Mouse (Mus musculus) gastrocnemius, postnatal 36 days (tissue): Measurements from ENCODE around the gene Lrg1. TPM values are rescaled to one million over a fixed set of nuclear protein-coding genes. Genes with fewer than 3 reads are reported as not detected.
"Not testable (repeated sequence)": the region's sequence is repeated elsewhere in the genome, so short reads cannot be mapped to it uniquely, and the experiment has no call there.

Experiments
- DNase-seq, 2 experiments: peaks; one replicate each; pipeline ENCODE4 v3.0.0; 2022
- intact Hi-C: fragments of 180-260 bp; cut with DNase I; formaldehyde crosslinking; loops from one replicate; pipeline ENCODE4 v1.15.1; 2025
- total RNA-seq, 2 experiments: library from RNA; stranded (reverse); gene quantifications; 2 replicates each; pipeline ENCODE4 v1.2.3; 2021

Lrg1 gene
- total RNA-seq, 2 experiments from 2014 or later, result 14.9 to 15.7 TPM

GRCm38 (mm10) chr17:56079921-56080320 lies 41.9 kb downstream of the Lrg1 start:
- DNase-seq, result no peak
- intact Hi-C loops, result no loop called here

- DNase-seq, result peak; percentile 99 to 100
- intact Hi-C loops, result no loop called here
Observed at GRCm38 (mm10) chr17:56078880-56079795, 42.7 kb downstream of the Lrg1 start, which contains the start of gene Hdgfl2. Hdgfl2 (plus strand) TSS chr17:56079634.

- intact Hi-C loops, DNase-seq: not testable (repeated sequence)
Observed at GRCm38 (mm10) chr17:56078361-56078760, 43.4 kb downstream of the Lrg1 start.

DNA sequence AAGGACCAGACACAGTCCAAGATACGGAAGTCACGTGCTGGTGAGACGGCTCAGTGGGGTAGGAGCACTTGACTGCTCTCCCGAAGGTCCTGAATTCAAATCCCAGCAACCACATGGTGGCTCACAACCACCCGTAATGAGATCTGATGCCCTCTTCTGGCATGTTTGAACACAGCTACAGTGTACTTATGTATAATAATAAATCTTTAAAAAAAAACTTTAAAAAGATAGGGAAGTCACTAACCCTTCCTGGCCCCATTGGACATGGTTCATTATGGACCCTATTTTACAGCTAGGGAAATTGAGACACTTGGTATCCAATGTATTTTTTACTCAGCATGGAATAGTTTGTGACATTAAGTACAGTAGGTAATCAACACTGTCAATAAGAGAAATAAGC lies 44.3 kb downstream of the Lrg1 start:
- intact Hi-C loops, result no loop called here
- no peak for DNase-seq

GRCm38 (mm10) chr17:56074827-56075208 lies 47.0 kb downstream of the Lrg1 start, which contains the start of gene Ubxn6:
Ubxn6 (minus strand) TSS chr17:56075028.
- intact Hi-C loops, result loop anchor here (5.0 kb wide), 1 partner anchor 38 kb away; the partner anchor contains the start of gene Sh3gl1
- DNase-seq, result peak; percentile 92 to 98

GRCm38 (mm10) chr17:56074097-56074826 lies 47.5 kb downstream of the Lrg1 start:
- DNase-seq, result peak; percentile 78 to 79
- intact Hi-C loops, result loop anchor here (5.0 kb wide), 1 partner anchor 37 kb away; the partner anchor contains the start of gene Sh3gl1

GRCm38 (mm10) chr17:56072243-56072642 lies 49.6 kb downstream of the Lrg1 start:
- no peak for DNase-seq
- intact Hi-C loops, result loop anchor here (5.0 kb wide), 1 partner anchor 35 kb away; the partner anchor contains the start of gene Sh3gl1

DNA sequence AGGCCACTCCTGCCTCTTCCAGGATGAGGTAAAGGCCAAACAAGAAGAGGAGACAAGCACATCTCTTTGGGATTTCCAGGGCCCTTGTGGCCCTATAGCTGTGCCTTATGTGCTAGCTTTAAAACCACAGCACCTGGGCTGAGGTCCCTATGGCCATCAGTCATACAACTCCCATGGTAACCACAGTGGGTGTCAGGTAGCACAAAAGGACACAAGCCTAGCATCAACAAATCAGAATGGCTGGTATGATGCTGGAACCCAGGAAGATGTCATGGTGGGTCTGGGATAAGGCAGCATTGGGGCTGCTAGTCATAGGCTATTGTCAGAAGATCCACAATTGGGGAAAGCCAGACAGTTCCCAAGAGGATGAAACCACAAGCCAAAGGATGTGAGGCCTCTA lies 50.7 kb downstream of the Lrg1 start:
- no peak for DNase-seq
- intact Hi-C loops, result loop anchor here (5.0 kb wide), 1 partner anchor 34 kb away; the partner anchor contains the start of gene Sh3gl1

Other genes with a start within 250 kb of the Lrg1 start
- gene Zfp119a, start 243.1 kb downstream of the Lrg1 start, total RNA-seq, result 1 to 10 TPM; 3.8 to 4.3 TPM
- gene Zfp959, start 229.9 kb downstream of the Lrg1 start, total RNA-seq, result 1 to 10 TPM; 2.1 to 2.7 TPM
- 1 to 10 TPM; 2.6 to 2.7 TPM for gene Zfp119b, start 172.5 kb downstream of the Lrg1 start, total RNA-seq
- gene Ebi3, start 169.4 kb downstream of the Lrg1 start, total RNA-seq, result not detected
- gene Yju2, start 162.9 kb downstream of the Lrg1 start, total RNA-seq, result 1 to 10 TPM; 7.8 to 8.8 TPM
- gene Shd, start 151.5 kb downstream of the Lrg1 start, total RNA-seq, result not detected
- gene Fsd1, start 135.5 kb downstream of the Lrg1 start, total RNA-seq, result not detected
- gene Stap2, start 116.4 kb downstream of the Lrg1 start, total RNA-seq, result 1 to 10 TPM; 2.5 to 3.0 TPM
- gene Mpnd, start 116.3 kb downstream of the Lrg1 start, total RNA-seq, result 10 to 100 TPM; 40.6 to 50.2 TPM
- gene Sh3gl1, start 85.4 kb downstream of the Lrg1 start, total RNA-seq, result 10 to 100 TPM in 1 of 2 experiments, 1 to 10 TPM in 1; 9.9 to 10.6 TPM
- 1 to 10 TPM; 1.3 to 1.4 TPM for gene Chaf1a, start 81.6 kb downstream of the Lrg1 start, total RNA-seq
- 10 to 100 TPM; 47.7 to 50.9 TPM for gene Ubxn6, start 47.0 kb downstream of the Lrg1 start, total RNA-seq
- 10 to 100 TPM; 20.2 to 26.5 TPM for gene Hdgfl2, start 42.4 kb downstream of the Lrg1 start, total RNA-seq
- 100 to 1,000 TPM; 242 to 290 TPM for gene Plin4, start 12.2 kb downstream of the Lrg1 start, total RNA-seq
- gene Plin5, start 4.4 kb downstream of the Lrg1 start, total RNA-seq, result 10 to 100 TPM; 26.5 to 43.5 TPM
- 1 to 10 TPM; 2.8 to 2.9 TPM for gene Sema6b, start 18.3 kb upstream of the Lrg1 start, total RNA-seq
- gene Tnfaip8l1, start 40.5 kb upstream of the Lrg1 start, total RNA-seq, result under 1 TPM; 0.41 to 0.64 TPM
- gene Mydgf, start 61.9 kb upstream of the Lrg1 start, total RNA-seq, result 10 to 100 TPM; 16.9 to 17.6 TPM
- gene Dpp9, start 96.9 kb upstream of the Lrg1 start, total RNA-seq, result 10 to 100 TPM; 31.6 to 32.2 TPM
- 100 to 1,000 TPM; 152 TPM for gene Fem1a, start 134.8 kb upstream of the Lrg1 start, total RNA-seq
- gene Ticam1, start 154.8 kb upstream of the Lrg1 start, total RNA-seq, result 1 to 10 TPM; 2.0 to 3.2 TPM
- gene Plin3, start 170.9 kb upstream of the Lrg1 start, total RNA-seq, result 10 to 100 TPM; 44.4 to 45.7 TPM
- not detected for gene Arrdc5, start 178.3 kb upstream of the Lrg1 start, total RNA-seq
- gene Uhrf1, start 181.3 kb upstream of the Lrg1 start, total RNA-seq, result 1 to 10 TPM; 1.4 to 3.0 TPM
- 10 to 100 TPM; 26.0 to 29.8 TPM for gene Kdm4b, start 204.1 kb upstream of the Lrg1 start, total RNA-seq